Mouse (Mus musculus) granulocyte monocyte progenitor cell, adult 5-6 weeks (primary cell): ENCODE measurements around the gene Rgs6. TPM values are rescaled to one million over a fixed set of nuclear protein-coding genes. Genes with fewer than 3 reads are reported as not detected.

Source experiments
- ATAC-seq: replicated peaks from 2 replicates; pipeline ENCODE4 v1.8.0; 2016; ENCODE audit warnings: mild to moderate bottlenecking, moderate TSS enrichment, inconsistent platforms; ENCODE audit not compliant: poor library complexity, severe bottlenecking
- total RNA-seq, 2 experiments: library from RNA; stranded (forward) in 1 of 2; stranded (reverse) in 1 of 2; fragments of 200-712, 200-1000 nt in 1 of 2; fragments of >200 nt in 1 of 2; fragmentation: Nextera tagmentation in 1 of 2; gene quantifications; 2 replicates each; pipeline ENCODE4 v1.2.3; 2014 to 2017

Rgs6 gene
- total RNA-seq, 2 experiments from 2014 or later = not detected

DNA sequence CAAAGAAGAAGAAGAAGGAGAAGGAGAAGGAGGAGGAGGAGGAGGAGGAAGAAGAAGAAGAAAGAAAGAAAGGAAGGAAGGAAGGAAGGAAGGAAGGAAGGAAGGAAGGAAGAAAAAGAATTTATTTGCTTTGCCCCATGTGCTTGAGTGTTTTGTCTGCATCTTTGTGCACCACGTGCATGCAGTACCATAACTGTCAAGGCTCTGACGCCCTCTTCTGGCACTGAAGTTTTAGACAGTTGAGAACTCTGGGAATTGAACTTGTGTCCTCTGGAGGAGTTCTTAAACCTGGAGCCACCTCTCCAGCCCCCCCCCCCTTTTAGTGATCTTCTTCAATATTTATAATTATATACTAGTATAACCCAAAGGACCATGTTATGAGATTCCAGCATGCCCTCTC, 426.8 kb downstream of the Rgs6 start:
- no peak for ATAC-seq

DNA sequence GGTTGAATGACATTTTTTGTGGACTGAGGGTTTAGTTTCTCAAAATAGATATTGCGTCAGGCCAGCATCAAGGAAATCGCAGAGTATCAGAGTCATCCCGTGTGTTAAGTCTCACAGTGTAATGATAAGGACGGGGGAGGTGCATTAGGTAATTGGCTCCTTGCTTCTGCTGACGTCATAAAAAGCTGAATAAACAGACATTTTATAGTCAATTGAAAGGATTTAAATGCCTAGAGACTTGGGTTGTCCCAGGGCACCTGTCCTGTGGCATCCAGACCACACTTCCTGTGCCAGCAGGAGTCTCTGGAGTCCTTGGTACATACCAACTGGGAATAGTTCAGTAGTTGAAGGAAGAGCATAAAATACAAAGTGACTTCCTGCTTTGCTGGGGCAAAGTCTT, 427.3 kb downstream of the Rgs6 start:
- no peak for ATAC-seq

DNA sequence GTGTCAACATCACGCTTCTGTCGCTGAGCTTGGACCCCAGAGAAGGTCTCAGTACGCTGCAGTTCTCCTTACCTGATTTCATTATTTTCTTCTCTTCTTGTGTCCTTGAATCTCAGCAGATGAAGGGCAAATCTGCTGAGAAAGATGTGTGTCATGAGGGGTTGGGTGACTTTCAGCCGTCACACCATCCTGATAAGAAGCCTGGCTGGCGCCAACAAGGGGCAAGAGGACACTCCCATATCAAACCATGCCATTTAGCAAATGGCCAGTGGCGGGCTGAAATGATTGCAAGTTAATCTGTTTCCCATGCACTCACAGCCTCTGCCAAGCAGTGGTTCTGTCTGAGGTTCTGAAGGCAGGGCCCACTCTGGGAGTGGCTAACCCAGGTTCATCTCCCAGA, 428.4 kb downstream of the Rgs6 start:
- ATAC-seq = no peak

DNA sequence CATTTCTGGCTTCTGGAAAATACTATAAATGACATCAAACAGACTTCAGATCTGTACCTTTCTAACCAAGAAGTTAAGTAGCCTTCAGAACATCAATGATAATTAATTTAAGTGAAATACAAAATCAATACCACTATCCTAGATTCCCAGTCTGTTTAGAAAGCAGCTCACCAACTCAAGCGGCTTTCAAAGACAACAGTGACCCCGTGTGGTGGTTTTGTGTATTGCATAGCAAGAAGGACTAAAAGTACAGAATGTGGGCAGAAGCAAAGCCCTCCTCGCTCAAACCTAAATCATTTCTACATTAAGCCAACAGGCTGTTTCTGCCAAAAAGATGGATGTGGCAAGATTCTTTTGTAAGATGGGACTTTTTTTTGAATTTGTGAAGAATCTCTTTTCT, 429.9 kb downstream of the Rgs6 start:
- ATAC-seq = no peak

DNA sequence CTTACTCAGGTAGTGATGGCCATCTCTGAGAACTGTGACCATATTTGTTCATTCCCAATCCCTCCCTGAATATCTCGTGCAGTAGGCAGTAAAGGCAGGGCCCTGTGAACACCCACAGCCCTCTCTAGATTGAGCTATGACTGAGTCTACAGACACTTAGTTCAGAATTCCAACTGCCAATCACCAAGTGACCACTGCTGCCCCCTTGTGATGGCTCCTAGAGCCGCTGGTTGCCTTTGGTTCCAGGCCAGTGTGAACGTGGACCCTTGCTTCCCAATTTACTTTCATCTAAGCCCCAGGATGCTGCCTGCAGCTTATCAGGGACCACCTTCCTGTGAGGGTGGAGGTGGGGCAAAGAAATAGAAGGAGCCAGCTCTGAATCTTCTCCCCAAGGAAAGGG, 438.9 kb downstream of the Rgs6 start:
- ATAC-seq = no peak

DNA sequence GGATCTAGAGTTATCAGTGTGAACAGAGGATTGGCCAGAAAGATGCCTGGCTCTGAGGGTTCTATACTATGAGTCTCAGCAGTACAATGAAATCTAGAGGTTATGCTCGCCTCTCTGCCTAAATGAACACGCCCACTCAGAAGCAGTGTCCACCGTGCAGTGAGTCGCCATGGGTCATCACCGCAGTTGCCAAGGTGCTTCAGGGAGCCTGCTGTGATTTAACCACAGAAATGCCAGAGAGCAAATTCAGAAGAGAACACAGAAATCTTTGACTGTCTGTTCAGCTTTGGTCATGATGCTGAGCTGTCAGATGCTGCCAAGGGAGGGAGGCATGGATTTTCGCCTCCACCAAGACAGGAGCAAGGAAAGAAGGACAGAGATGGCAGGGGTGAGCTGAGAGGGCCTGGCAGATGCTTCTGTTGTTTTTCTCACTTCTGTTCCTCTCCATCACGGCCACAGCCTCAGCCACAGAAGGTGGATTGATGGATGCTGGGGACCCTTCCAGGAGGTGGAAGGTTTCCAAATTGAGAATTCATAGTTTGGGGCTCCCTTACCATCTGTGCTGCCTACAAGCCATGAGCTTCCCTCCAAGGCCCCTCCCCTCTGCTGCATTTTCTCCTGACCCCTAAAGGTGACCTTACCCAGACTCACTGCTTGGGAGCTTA, 445.2 kb downstream of the Rgs6 start:
- no peak for ATAC-seq

DNA sequence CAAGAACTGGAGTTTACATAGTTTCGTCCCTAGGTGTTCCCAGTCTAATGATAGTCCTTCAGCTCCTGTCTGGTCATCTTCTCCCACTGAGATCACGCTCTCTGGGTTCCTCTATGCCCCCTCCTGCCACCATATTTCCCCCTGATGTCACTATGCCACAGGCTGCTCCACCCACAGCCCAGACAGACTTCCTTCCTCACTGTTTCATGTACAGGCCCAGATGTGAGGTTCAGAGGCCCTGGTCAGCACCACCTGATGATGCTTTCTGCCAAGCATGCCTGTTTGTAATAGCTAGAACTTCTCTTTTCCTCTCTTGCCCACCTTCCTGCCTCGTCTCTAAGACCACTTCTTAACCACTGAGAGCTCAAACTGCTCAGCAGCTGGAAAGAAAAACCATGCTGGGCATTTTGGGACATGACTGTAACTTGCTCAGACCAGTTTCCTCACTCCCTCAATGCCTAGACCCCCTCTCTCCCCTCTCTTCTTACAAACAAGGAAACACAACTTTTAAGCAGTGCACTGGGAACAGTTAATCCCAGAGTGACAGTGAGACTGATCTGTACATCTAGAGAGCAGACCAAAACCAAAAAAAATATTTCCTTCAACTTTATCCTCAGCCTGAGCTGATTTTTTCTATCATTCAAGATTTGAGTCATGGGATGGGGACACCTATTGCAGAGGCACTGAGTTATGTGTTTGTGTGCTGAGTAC, 446.9 kb downstream of the Rgs6 start:
- ATAC-seq = peak; percentile 58

DNA sequence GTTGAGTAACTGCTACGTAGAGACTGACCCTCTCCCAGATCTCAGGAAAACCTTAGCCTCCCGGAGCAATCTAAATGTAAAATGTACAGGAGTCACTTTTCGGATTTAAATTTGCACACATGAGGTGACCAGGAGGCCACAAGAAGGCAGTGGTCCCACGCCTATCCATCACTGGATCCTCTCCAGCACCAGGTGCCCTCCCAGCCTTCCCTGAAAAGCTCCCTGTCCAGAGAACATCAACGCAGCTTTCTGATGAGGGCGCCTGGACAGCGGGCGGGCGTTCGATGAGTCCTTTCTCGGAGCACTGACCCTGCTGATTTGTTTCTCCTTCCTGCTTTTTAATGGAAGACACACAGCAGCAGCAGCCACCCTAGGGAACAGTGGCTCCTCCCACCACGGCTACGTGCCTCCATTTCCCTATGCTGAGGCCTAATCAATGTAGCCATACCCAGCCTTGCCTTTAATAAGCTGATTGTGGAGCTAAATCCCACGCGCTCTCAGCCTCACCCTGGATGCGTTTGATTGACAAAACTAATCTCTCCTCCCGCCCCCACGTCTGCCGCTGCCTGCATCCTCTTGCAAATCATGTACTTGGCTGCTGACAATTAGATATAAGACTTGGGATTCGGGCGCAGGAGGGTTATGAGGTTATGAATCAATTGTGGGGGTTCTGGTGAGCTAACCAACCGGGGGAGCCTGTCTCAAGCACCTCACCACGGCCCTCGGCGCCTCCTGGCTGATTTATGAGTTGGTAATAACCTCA, 449.9 kb downstream of the Rgs6 start:
- no peak for ATAC-seq

DNA sequence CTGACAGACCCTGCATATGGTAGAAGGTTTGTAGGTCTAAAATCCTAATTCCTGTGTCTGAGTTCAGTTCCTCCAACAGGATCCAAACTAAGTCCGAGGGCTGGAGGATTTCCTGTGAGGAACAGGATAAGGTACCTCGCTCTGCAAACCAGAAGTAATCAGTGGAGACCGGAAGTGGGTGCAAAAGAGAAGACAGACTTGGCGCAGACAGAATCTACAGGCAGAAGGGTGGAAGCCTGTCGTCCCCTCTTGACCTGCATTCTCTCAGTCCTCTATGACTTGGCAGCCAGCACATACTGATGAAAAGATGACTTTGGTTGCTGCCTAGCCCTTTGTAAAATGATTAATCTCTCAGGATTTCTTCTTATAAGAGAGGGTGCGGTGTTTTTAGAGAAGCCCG, 450.7 kb downstream of the Rgs6 start:
- no peak for ATAC-seq

DNA sequence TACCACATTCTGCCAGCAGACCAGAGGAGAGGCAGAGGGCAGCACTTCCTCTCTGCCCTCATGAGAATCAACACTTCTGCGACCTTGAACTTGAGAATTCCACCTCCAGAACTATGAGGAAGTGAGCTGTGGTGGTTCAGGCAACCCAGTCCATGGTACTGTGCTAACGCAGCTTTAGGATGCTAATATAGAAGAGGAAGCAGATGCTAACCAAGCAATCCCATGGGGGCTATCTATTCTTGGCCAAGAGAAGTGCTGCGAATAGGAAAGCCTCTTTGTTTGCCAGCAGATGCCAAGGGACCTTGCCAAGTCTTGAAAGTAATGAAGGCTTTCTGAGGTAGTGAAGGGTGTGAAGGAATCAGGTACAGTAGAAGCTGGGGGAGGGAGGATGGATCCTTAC, 451.8 kb downstream of the Rgs6 start:
- peak; percentile 40 for ATAC-seq

DNA sequence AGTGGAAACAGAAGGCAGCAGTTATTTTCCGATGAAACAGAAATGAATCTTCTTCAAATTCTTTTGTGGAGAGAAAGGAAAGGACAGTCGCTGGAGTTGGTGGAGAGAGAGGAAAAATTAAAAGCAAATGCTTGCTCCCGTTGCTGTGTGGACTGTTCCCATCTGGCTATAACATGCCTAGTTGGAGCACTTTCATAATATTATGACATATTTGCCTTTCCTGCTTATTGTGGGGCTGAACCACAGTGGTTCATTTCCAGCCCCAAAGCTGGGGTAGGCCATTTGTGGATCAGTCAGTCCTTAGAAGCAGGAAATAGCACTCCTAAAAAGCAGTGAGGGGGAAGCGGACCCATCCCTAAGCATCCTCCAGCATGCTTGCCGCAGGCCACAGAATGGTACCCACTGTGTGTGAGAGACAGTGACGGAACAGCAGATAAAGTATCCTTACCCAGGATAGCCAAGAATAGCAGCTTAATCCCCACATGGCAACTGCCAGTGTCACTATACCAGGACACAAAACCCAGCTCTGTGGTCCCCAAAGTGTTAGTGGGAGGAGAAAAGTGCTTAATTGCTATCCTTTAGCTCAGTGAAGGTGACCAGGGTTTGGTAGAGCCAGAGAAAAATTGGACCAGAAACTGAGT, 456.0 kb downstream of the Rgs6 start:
- ATAC-seq = no peak

DNA sequence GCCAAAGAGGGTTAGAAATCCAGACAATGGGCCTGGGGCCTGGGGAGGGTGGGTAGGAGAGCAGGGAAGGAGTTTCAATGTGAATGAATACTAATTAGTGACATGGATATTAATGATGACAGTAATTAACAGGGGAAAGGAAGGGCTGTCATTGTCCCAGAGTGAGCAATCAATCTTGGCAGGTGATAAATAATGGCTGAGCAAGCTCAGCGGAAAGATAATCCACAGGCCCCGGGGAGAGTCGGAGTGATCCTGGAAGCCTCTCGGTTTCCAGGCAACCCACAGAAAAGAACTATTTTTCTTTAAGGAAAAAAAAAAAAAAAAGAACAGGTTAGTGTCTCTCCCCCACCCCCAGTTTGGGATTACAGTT, 456.5 kb downstream of the Rgs6 start:
- no peak for ATAC-seq

DNA sequence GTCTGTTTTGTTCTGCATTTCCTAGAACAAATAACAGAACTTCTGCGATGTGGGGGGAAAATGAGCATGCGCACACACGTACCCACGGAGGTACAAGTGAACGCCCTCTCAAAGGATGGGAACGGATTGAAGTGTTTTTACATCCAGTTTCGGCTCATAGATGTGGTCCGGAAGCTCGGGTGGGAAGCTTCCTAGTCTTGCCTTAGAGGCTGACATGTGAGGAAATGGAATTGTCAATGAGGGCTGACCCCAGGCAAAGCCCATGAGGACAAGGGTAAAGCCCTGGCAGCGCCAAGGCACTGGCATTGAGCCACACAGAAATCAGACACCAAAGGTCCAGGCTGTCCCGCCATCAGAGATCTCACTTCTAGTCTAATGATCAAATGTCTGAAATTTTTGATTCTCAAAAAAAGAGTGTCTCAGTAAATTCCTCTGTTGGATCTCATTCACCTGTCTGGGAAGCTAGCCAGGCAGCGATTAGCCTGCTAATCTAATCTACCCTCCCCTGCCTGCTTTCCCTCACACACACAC, 457.0 kb downstream of the Rgs6 start:
- no peak for ATAC-seq

DNA sequence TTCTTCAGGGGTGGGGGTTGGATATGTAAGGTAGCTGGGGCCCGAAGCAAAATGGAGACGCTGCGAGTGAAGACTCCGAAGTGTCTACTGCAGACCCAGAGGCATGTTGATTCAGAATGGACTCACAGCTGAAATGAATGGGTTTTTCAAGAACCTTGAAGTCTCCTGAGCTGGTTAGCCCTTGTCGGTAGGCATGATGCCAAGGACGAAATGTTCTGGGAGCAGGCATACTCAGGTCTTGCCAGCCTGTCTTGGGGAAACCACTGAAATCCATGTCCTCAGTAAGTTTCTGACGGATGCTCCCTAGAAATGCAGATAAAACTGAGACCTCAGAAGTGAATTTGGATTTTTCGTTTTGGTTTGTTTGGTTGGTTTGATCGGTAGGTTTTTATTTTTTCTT, 458.6 kb downstream of the Rgs6 start:
- no peak for ATAC-seq

DNA sequence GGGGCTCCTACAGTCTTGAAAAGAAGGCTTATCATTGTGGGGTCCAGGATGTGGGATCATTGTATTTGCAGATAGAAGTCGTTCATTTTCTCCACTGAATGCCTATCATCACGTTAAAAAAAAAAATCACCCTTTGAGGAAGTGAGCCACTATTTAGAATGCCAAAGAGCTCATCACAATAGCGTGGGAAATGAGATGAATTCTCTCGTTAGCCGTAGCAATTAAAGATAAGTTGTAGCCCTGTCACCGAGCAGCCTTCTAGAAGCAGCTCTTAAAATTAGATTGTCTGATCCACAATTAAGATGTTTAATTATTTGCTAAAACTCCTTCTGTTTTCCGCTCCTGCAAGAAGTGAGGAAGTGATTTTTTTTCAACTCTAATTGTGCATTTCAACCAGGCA, 459.6 kb downstream of the Rgs6 start:
- ATAC-seq = no peak

DNA sequence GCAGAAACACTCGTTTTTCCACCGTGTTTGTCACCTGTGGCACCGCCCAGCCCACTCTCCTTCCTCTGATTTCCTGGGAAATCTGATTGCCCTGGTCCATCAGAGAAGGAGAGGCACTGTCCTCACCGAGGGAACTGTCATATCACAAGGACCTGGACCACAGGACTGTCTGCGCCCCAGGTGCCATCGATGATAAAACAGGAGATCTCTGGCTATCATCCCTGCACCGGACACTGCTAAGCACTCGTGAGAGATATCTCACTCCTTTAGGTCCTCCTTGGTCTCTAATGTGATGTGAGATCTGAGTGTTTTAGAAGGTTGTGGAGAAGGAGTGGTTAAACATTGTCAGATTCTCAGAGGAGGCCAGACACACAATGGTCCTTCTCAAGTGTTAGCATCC, 462.4 kb downstream of the Rgs6 start:
- ATAC-seq = no peak

DNA sequence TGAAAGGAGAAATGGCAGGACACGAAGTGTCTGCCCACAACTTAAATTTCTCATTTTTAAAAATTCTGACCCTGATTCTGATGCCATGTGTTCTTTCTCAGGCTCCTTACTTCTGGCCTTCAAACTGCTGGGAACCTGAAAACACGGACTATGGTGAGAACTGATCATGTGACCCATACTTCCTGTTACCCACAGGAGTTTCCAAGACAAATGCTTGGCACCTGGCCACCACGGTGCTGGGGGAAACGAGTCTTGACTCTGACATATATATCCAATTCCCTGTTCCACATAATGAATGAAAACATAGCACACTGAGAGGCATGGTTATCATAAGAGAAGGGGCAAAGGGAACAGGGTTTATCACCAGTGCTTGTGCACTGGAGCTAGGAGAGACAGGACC, 464.3 kb downstream of the Rgs6 start:
- ATAC-seq = no peak

DNA sequence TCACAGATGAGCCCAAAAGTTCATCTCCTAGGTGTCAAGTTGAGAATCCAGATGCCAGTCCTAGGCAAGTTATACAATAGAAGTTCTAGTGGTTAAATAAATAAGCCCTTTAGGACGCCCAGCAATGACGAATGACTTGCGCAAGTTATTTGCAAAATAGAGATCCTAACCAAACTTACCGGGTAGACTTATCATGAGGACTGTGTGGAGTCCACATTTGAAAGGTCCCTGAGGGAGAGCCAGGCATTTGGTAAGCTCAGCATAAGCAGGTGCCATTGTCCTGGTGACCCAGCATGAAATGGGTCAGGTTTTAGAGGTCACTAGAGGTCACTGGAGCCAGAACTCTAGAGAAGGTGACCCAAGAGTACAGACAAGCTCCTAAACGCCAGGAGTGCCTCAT, 467.6 kb downstream of the Rgs6 start:
- no peak for ATAC-seq

DNA sequence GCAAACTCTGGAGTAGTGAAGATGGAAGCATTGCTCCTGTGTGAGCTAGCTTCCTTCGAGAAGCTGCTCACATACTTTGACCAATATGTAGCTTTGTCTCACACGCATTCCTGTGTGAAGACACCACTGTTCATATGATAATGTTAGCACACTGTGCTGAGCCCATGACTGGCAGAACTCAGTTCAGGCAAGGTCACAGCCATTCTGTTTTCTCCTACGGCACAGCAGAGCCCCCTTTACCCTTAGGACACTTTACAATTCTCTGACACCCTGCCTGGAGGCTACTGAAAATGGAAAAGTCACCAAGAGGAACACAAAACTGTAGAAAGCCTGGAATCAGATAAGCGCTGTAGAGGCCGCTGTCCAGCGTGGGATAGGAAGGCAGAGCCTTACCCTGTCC, 478.3 kb downstream of the Rgs6 start:
- ATAC-seq = no peak

DNA sequence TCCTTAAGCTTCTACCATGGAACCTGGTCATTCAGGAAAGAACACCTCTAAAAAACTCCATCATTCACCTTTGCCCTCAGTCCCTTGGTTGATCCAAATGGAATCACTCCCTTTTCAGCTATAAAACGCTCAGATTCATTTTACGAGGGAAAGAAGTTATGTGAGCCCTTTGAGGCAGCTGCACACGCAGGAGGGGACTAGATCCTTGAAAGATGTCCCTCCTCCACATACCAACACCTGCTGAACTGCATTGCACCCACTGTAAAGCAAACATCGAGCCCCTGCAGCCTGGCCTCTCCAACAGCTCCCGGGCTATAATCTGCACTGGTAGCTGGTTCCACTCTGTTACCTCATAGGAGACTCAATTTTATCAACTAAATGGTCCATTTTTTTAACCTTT, 482.8 kb downstream of the Rgs6 start:
- no peak for ATAC-seq
